17 mouse cellular contexts compared by ENCODE assay signal in genomic region chr3:107399991-107400640, GRCm38 (mm10). TPM values are rescaled to one million over a fixed set of nuclear protein-coding genes. Genes with fewer than 3 reads are reported as not detected.
"Had no signal": no experiment of that assay in that cellular context is flagged by ENCODE, and none has a peak within 500 bp of the region (broad histone marks: within the 10 kb centered on the region; RNA-seq: fewer than 3 reads in every experiment).

No protein-coding gene starts in this region.

- DNase-seq: kidney, postnatal 25 days; layer of hippocampus, postnatal 36 days; liver, embryonic 13.5 days; lung, adult 2 months; lung, postnatal 14 days; lung, postnatal 4 days; midbrain, embryonic 14.5 days; thymus, adult 2 months; thymus, postnatal 25 days had no signal

- H3K4me3 ChIP-seq: layer of hippocampus, adult 2 months; left cerebral cortex, adult 2 months; liver, embryonic 13.5 days had no signal

- H3K36me3 ChIP-seq: liver, embryonic 13.5 days had no signal

- H3K27ac ChIP-seq: kidney, postnatal 0 days; layer of hippocampus, adult 2 months; left cerebral cortex, adult 2 months; liver, embryonic 13.5 days; stomach, postnatal 0 days had no signal

- H3K4me1 ChIP-seq: liver, embryonic 13.5 days had no signal

- H3K9me3 ChIP-seq: liver, embryonic 13.5 days had no signal

- H3K27me3 ChIP-seq: liver, embryonic 13.5 days had no signal

RNA-seq across cellular contexts. Expression of gene Kcnc4, which starts 59.2 kb away (rescaled TPM):
- total RNA-seq: liver, adult 2 months; megakaryocyte progenitor cell, adult 5-6 weeks; megakaryocyte-erythroid progenitor cell, adult 5-6 weeks had no signal
- polyA plus RNA-seq: liver, embryonic 13.5 days; stomach, embryonic 14.5 days had no signal
